Comparison of ENCODE assay signal across 22 mouse cellular contexts in genomic region chr9:21434410-21434809, GRCm38 (mm10).
"Had no signal": no experiment of that assay in that cellular context is flagged by ENCODE, and none has a peak within 500 bp of the region (broad histone marks: within the 10 kb centered on the region; RNA-seq: fewer than 3 reads in every experiment).

No protein-coding gene starts in this region.

- H3K9me3 ChIP-seq: heart, embryonic 13.5 days; heart, embryonic 15.5 days; hindbrain, embryonic 13.5 days; hindbrain, embryonic 15.5 days; kidney, embryonic 15.5 days; limb, embryonic 13.5 days; limb, embryonic 15.5 days; liver, embryonic 12.5 days had no signal

- DNase-seq: gastrocnemius, postnatal 10 days; gastrocnemius, postnatal 25 days; heart, adult 11 months; heart, adult 2 months; heart, postnatal 14 days; heart, postnatal 36 days; kidney, adult 11 months; kidney, adult 2 months; kidney, adult 9 months; kidney, postnatal 14 days; kidney, postnatal 36 days had no signal

- H3K4me2 ChIP-seq: heart, embryonic 11.5 days; heart, embryonic 13.5 days; heart, embryonic 15.5 days; hindbrain, embryonic 13.5 days; hindbrain, embryonic 15.5 days; kidney, embryonic 15.5 days; limb, embryonic 13.5 days; limb, embryonic 15.5 days; liver, embryonic 12.5 days had no signal

- ATAC-seq: hindbrain, postnatal 0 days; intestine, embryonic 16.5 days; liver, embryonic 12.5 days had no signal

- H3K36me3 ChIP-seq: heart, embryonic 13.5 days; heart, embryonic 15.5 days; hindbrain, embryonic 13.5 days; hindbrain, embryonic 15.5 days; kidney, embryonic 15.5 days; limb, embryonic 13.5 days; limb, embryonic 15.5 days had no signal

- H3K4me3 ChIP-seq: heart, adult 2 months; heart, embryonic 13.5 days; heart, embryonic 15.5 days; hindbrain, embryonic 13.5 days; hindbrain, embryonic 15.5 days; kidney, embryonic 15.5 days; limb, embryonic 13.5 days; limb, embryonic 15.5 days; liver, embryonic 12.5 days had no signal

- H3K27ac ChIP-seq: heart, adult 2 months; heart, embryonic 15.5 days; hindbrain, embryonic 13.5 days; hindbrain, embryonic 15.5 days; hindbrain, postnatal 0 days; kidney, embryonic 15.5 days; limb, embryonic 13.5 days; limb, embryonic 15.5 days; liver, embryonic 12.5 days had no signal

- H3K27me3 ChIP-seq: heart, embryonic 13.5 days; heart, embryonic 15.5 days; hindbrain, embryonic 13.5 days; hindbrain, embryonic 15.5 days; kidney, embryonic 15.5 days; limb, embryonic 13.5 days; limb, embryonic 15.5 days; liver, embryonic 12.5 days had no signal

- H3K9ac ChIP-seq: heart, embryonic 13.5 days; heart, embryonic 15.5 days; hindbrain, embryonic 13.5 days; hindbrain, embryonic 15.5 days; kidney, embryonic 15.5 days; limb, embryonic 13.5 days; limb, embryonic 15.5 days; liver, embryonic 12.5 days had no signal
